24 mouse cellular contexts compared by ENCODE assay signal in genomic region chr12:117166266-117166665, GRCm38 (mm10).
DNase-seq lines count a peak whose midpoint lies in the region; ATAC-seq and TF ChIP-seq lines count a peak whose summit lies in the region.
"Had no signal": no experiment of that assay in that cellular context is flagged by ENCODE, and none has a peak within 500 bp of the region (broad histone marks: within the 10 kb centered on the region; RNA-seq: fewer than 3 reads in every experiment).

No protein-coding gene starts in this region.

- DNase-seq in midbrain, postnatal 0 days (ENCODE audit: low spot score), result no peak
- no peak for DNase-seq in midbrain, embryonic 11.5 days (ENCODE audit: low spot score, missing footprints)
- no peak for DNase-seq in gastrocnemius, postnatal 4 days (ENCODE audit: low spot score in 2 of 2)
- DNase-seq: adrenal gland, postnatal 10 days; B cell, adult 2 months; cerebellum, adult 11 months; cerebellum, adult 2 months; cerebellum, adult 9-11 months; cerebellum, postnatal 25 days; gastrocnemius, postnatal 25 days; heart, adult 11 months had no signal

- H3K27ac ChIP-seq in forebrain, embryonic 13.5 days, result 0 out of 2 replicates have a peak overlapping the region, but pooled peaks have one; percentile 0
- no peak overlapping the region for H3K27ac ChIP-seq in forebrain, embryonic 16.5 days (ENCODE audit: low read length)
- H3K27ac ChIP-seq in midbrain, embryonic 12.5 days (replicated peaks), result 0 out of 2 replicates have a peak overlapping the region, but pooled peaks have one; percentile 20
- H3K27ac ChIP-seq in midbrain, embryonic 16.5 days (ENCODE audit: low read length), result no peak overlapping the region
- H3K27ac ChIP-seq in midbrain, postnatal 0 days (ENCODE audit: low read depth, low read length), result peak overlapping the region; percentile 32; the same call in 1 of the 2 replicates
- H3K27ac ChIP-seq in midbrain, embryonic 11.5 days (ENCODE audit: low read depth, low read length), result no peak overlapping the region
- H3K27ac ChIP-seq: embryonic facial prominence, embryonic 12.5 days; embryonic facial prominence, embryonic 15.5 days; hindbrain, embryonic 12.5 days; hindbrain, embryonic 15.5 days had no signal

- H3K4me2 ChIP-seq in forebrain, embryonic 13.5 days, result 0 out of 2 replicates have a peak overlapping the region, but pooled peaks have one; percentile 18
- no peak overlapping the region for H3K4me2 ChIP-seq in forebrain, embryonic 16.5 days (ENCODE audit: low read length)
- no peak overlapping the region for H3K4me2 ChIP-seq in midbrain, embryonic 12.5 days (replicated peaks)
- H3K4me2 ChIP-seq in midbrain, embryonic 16.5 days (ENCODE audit: low read length), result no peak overlapping the region
- no peak overlapping the region for H3K4me2 ChIP-seq in midbrain, postnatal 0 days (ENCODE audit: low read depth, low read length, poor library complexity, severe bottlenecking)
- no peak overlapping the region for H3K4me2 ChIP-seq in midbrain, embryonic 11.5 days
- H3K4me2 ChIP-seq: embryonic facial prominence, embryonic 12.5 days; embryonic facial prominence, embryonic 15.5 days; heart, embryonic 11.5 days; hindbrain, embryonic 12.5 days; hindbrain, embryonic 15.5 days had no signal

- TF ChIP-seq CTCF in midbrain, postnatal 0 days (IDR thresholded peaks at IDR 0.05), result no peak

- WGBS in forebrain, embryonic 13.5 days, result 37% methylated on average over 5 of the region's 5 CpGs
- WGBS in forebrain, embryonic 16.5 days, result 47% methylated on average over 5 of the region's 5 CpGs
- WGBS in midbrain, embryonic 12.5 days, result 59% methylated on average over 5 of the region's 5 CpGs
- WGBS in midbrain, embryonic 16.5 days, result 32% methylated on average over 5 of the region's 5 CpGs
- WGBS in midbrain, postnatal 0 days, result 29% methylated on average over 5 of the region's 5 CpGs
- 77% methylated on average over 5 of the region's 5 CpGs for WGBS in midbrain, embryonic 11.5 days

- H3K9ac ChIP-seq in forebrain, embryonic 13.5 days, result no peak overlapping the region
- no peak overlapping the region for H3K9ac ChIP-seq in forebrain, embryonic 16.5 days (replicated peaks; ENCODE audit: low read depth, low read length)
- H3K9ac ChIP-seq in midbrain, embryonic 12.5 days (replicated peaks), result no peak overlapping the region; the same call in 1 of the 2 replicates
- no peak overlapping the region for H3K9ac ChIP-seq in midbrain, embryonic 16.5 days (ENCODE audit: low read depth, low read length)
- no peak overlapping the region for H3K9ac ChIP-seq in midbrain, postnatal 0 days (replicated peaks; ENCODE audit: low read length, poor library complexity, severe bottlenecking)
- no peak overlapping the region for H3K9ac ChIP-seq in midbrain, embryonic 11.5 days (ENCODE audit: low read length)
- H3K9ac ChIP-seq: embryonic facial prominence, embryonic 12.5 days; embryonic facial prominence, embryonic 15.5 days; hindbrain, embryonic 12.5 days; hindbrain, embryonic 15.5 days had no signal

- peaks cover 8% of the 10 kb centered on the region for H3K36me3 ChIP-seq in forebrain, embryonic 13.5 days (ENCODE audit: poor library complexity, severe bottlenecking)
- H3K36me3 ChIP-seq in forebrain, embryonic 16.5 days (ENCODE audit: control insufficient read depth, insufficient read depth), result no peaks in the 10 kb centered on the region
- peaks cover 53% of the 10 kb centered on the region for H3K36me3 ChIP-seq in midbrain, embryonic 12.5 days
- 0 out of 2 replicates have a peak, but pooled peaks cover 3% of the 10 kb centered on the region for H3K36me3 ChIP-seq in midbrain, embryonic 16.5 days (ENCODE audit: control insufficient read depth, insufficient read depth, low read length)
- H3K36me3 ChIP-seq in midbrain, postnatal 0 days (ENCODE audit: insufficient read depth, low read length), result peaks cover 4% of the 10 kb centered on the region; the same call in 1 of the 2 replicates
- peaks cover 16% of the 10 kb centered on the region for H3K36me3 ChIP-seq in midbrain, embryonic 11.5 days (ENCODE audit: control insufficient read depth, insufficient read depth, low read length)
- H3K36me3 ChIP-seq: embryonic facial prominence, embryonic 12.5 days; embryonic facial prominence, embryonic 15.5 days; G1E had no signal

- H3K9me3 ChIP-seq in forebrain, embryonic 13.5 days (replicated peaks), result no peaks in the 10 kb centered on the region
- H3K9me3 ChIP-seq in forebrain, embryonic 16.5 days (ENCODE audit: control insufficient read depth, low read length), result no peaks in the 10 kb centered on the region
- H3K9me3 ChIP-seq in midbrain, embryonic 12.5 days, result no peaks in the 10 kb centered on the region
- no peaks in the 10 kb centered on the region for H3K9me3 ChIP-seq in midbrain, embryonic 16.5 days (replicated peaks; ENCODE audit: control insufficient read depth, low read length, poor library complexity, severe bottlenecking)
- H3K9me3 ChIP-seq in midbrain, postnatal 0 days (ENCODE audit: low read length), result no peaks in the 10 kb centered on the region
- H3K9me3 ChIP-seq in midbrain, embryonic 11.5 days (ENCODE audit: control insufficient read depth, low read length), result no peaks in the 10 kb centered on the region
- H3K9me3 ChIP-seq: embryonic facial prominence, embryonic 12.5 days; embryonic facial prominence, embryonic 15.5 days; hindbrain, embryonic 12.5 days; hindbrain, embryonic 15.5 days had no signal

- H3K27me3 ChIP-seq in forebrain, embryonic 13.5 days, result peaks cover 80% of the 10 kb centered on the region
- peaks cover 23% of the 10 kb centered on the region for H3K27me3 ChIP-seq in forebrain, embryonic 16.5 days (replicated peaks; ENCODE audit: control insufficient read depth, insufficient read depth, low read length)
- H3K27me3 ChIP-seq in midbrain, embryonic 12.5 days, result no peaks in the 10 kb centered on the region
- no peaks in the 10 kb centered on the region for H3K27me3 ChIP-seq in midbrain, embryonic 16.5 days (ENCODE audit: control insufficient read depth, insufficient read depth, low read depth, low read length)
- no peaks in the 10 kb centered on the region for H3K27me3 ChIP-seq in midbrain, postnatal 0 days (ENCODE audit: insufficient read depth, low read length)
- H3K27me3 ChIP-seq in midbrain, embryonic 11.5 days (ENCODE audit: control insufficient read depth, insufficient read depth, low read length), result no peaks in the 10 kb centered on the region
- H3K27me3 ChIP-seq: hindbrain, embryonic 12.5 days; hindbrain, embryonic 15.5 days had no signal

- peaks cover 91% of the 10 kb centered on the region for H3K4me1 ChIP-seq in forebrain, embryonic 13.5 days
- H3K4me1 ChIP-seq in forebrain, embryonic 16.5 days (replicated peaks; ENCODE audit: control insufficient read depth, insufficient read depth, low read length), result peaks cover 30% of the 10 kb centered on the region
- H3K4me1 ChIP-seq in midbrain, embryonic 12.5 days, result peaks cover 89% of the 10 kb centered on the region
- H3K4me1 ChIP-seq in midbrain, embryonic 16.5 days (ENCODE audit: control insufficient read depth, insufficient read depth, low read length), result peaks cover 85% of the 10 kb centered on the region
- H3K4me1 ChIP-seq in midbrain, postnatal 0 days (ENCODE audit: insufficient read depth, low read length), result peaks cover 21% of the 10 kb centered on the region
- peaks cover 66% of the 10 kb centered on the region for H3K4me1 ChIP-seq in midbrain, embryonic 11.5 days (ENCODE audit: control insufficient read depth, insufficient read depth, low read length)
- H3K4me1 ChIP-seq: embryonic facial prominence, embryonic 12.5 days; embryonic facial prominence, embryonic 15.5 days had no signal

- no peak overlapping the region for H3K4me3 ChIP-seq in forebrain, embryonic 13.5 days
- H3K4me3 ChIP-seq in forebrain, embryonic 16.5 days (replicated peaks; ENCODE audit: low read length), result no peak overlapping the region
- H3K4me3 ChIP-seq in midbrain, embryonic 12.5 days, result no peak overlapping the region
- H3K4me3 ChIP-seq in midbrain, embryonic 16.5 days (ENCODE audit: low read depth, low read length), result no peak overlapping the region
- no peak overlapping the region for H3K4me3 ChIP-seq in midbrain, postnatal 0 days (ENCODE audit: low read depth, low read length)
- no peak overlapping the region for H3K4me3 ChIP-seq in midbrain, embryonic 11.5 days (ENCODE audit: low read depth, low read length)
- H3K4me3 ChIP-seq: embryonic facial prominence, embryonic 12.5 days; embryonic facial prominence, embryonic 15.5 days; hindbrain, embryonic 12.5 days; hindbrain, embryonic 15.5 days had no signal

- ATAC-seq in forebrain, embryonic 13.5 days, result no peak
- ATAC-seq in forebrain, embryonic 16.5 days, result no peak
- no peak for ATAC-seq in midbrain, embryonic 12.5 days (ENCODE audit: low FRiP score, low read depth)
- no peak for ATAC-seq in midbrain, embryonic 16.5 days
- no peak for ATAC-seq in midbrain, postnatal 0 days (ENCODE audit: low FRiP score)
- ATAC-seq in midbrain, embryonic 11.5 days (ENCODE audit: low FRiP score), result no peak
- 0 out of 2 replicates have a peak, but pooled peaks have one; percentile 44 for ATAC-seq in monocyte, adult 5-6 weeks (replicated peaks; ENCODE audit: insufficient number of reproducible peaks, low FRiP score, low TSS enrichment, poor library complexity, severe bottlenecking)
- ATAC-seq: forebrain, embryonic 14.5 days; Patski had no signal

Comparison
In these comparisons a context has a peak if more than half of its experiments do, and no peak if none do; other contexts are left out.
1. H3K27ac ChIP-seq: peak in forebrain, embryonic 13.5 days (single experiment), midbrain, embryonic 12.5 days (single experiment) and midbrain, postnatal 0 days (single experiment); none in forebrain, embryonic 16.5 days (single experiment), midbrain, embryonic 16.5 days (single experiment) and midbrain, embryonic 11.5 days (single experiment).